Mouse (Mus musculus) cerebellum, adult 2 months (tissue): ENCODE data around the gene 2200002D01Rik. TPM values are rescaled to one million over a fixed set of nuclear protein-coding genes. Genes with fewer than 3 reads are reported as not detected.
A peak's percentile ranks its signal among the peaks of the same experiment; 100 is the strongest.

Experiments
- DNase-seq, 2 experiments: peaks; one replicate each; pipeline ENCODE4 v3.0.0; 2021
- H3K27ac ChIP-seq: fragments of 200-500 bp; 2 replicates; pipeline ENCODE4 v1.5.1; 2012; ENCODE audit warnings: low read length, control low read depth, inconsistent platforms; ENCODE audit not compliant: insufficient read depth
- H3K27me3 ChIP-seq: fragments of 200-500 bp; 2 replicates; pipeline ENCODE4 v1.6.1; 2012; ENCODE audit warnings: inconsistent platforms, mild to moderate bottlenecking, low read length, moderate library complexity; ENCODE audit not compliant: control insufficient read depth, insufficient read depth
- H3K4me1 ChIP-seq: fragments of 200-500 bp; 2 replicates; pipeline ENCODE4 v1.6.1; 2011; ENCODE audit warnings: low read length; ENCODE audit not compliant: control insufficient read depth, insufficient read depth
- H3K4me3 ChIP-seq: fragments of 200-500 bp; replicated peaks from 2 replicates; pipeline ENCODE3; 2011; ENCODE audit warnings: mild to moderate bottlenecking, low read depth, low read length, control low read depth; ENCODE audit not compliant: insufficient read depth
- CTCF ChIP-seq: fragments of 200-500 bp; IDR thresholded peaks from 2 replicates; pipeline ENCODE4 v1.5.1; 2011; ENCODE audit warnings: low read depth, mild to moderate bottlenecking, control low read depth, low read length, moderate library complexity, borderline replicate concordance; ENCODE audit not compliant: insufficient read depth
- POLR2A ChIP-seq: fragments of 200-500 bp; IDR thresholded peaks from 2 replicates; pipeline ENCODE4 v1.6.1; 2011; ENCODE audit warnings: low read length, control low read depth, borderline replicate concordance; ENCODE audit not compliant: insufficient read depth
- WGBS: fragments of 180-500 bp; shearing (Covaris S2); methylation state at CpG from one replicate; pipeline ENCODE4 v1.1.7; 2018; 5-methylcytosine and 5-hydroxymethylcytosine counted together
- polyA plus RNA-seq: library from polyadenylated mRNA; depleted of rRNA; stranded (reverse); fragments of >200 nt; gene quantifications from 2 replicates; pipeline ENCODE4 v1.2.3, GENCODE M21; 2012; rRNA removed

The 2200002D01Rik gene
- polyA plus RNA-seq = 0.38 and 0.48 TPM in 2 replicates

- no peak for TF ChIP-seq CTCF
- TF ChIP-seq POLR2A = no peak
- 44% methylated on average over 20 of the region's 20 CpGs for WGBS
- no peak within 1 kb of the TSS for H3K4me3 ChIP-seq
- no peak within 1 kb of the TSS for H3K27ac ChIP-seq
- H3K4me1 ChIP-seq = no peaks in the 10 kb centered on the region
- no peaks in the 10 kb centered on the region for H3K27me3 ChIP-seq
- DNase-seq = no peak
Measured at GRCm38 (mm10) chr7:29248261-29248841, at the start of gene 2200002D01Rik. Gene 2200002D01Rik, minus strand, starts transcription at chr7:29248466.

GRCm38 (mm10) chr7:29296998-29297397 is 48.7 kb upstream of the 2200002D01Rik start:
- no peaks in the 10 kb centered on the region for H3K27me3 ChIP-seq
- H3K4me3 ChIP-seq = no peak overlapping the region
- TF ChIP-seq CTCF (peak; percentile 89), POLR2A (no peak)
- DNase-seq = peak; percentile 74
- no peak overlapping the region for H3K27ac ChIP-seq
- 13% methylated on average over 10 of the region's 10 CpGs for WGBS
- H3K4me1 ChIP-seq = peaks cover 16% of the 10 kb centered on the region

- H3K4me3 ChIP-seq = no peak overlapping the region
- no peak overlapping the region for H3K27ac ChIP-seq
- peaks cover 26% of the 10 kb centered on the region for H3K4me1 ChIP-seq
- DNase-seq = no peak
- no peak for TF ChIP-seq POLR2A
- TF ChIP-seq CTCF = no peak
- WGBS = 77% methylated on average over 24 of the region's 24 CpGs
- H3K27me3 ChIP-seq = no peaks in the 10 kb centered on the region
Measured at GRCm38 (mm10) chr7:29295861-29296647, 47.8 kb upstream of the 2200002D01Rik start.

- Histone ChIP-seq H3K4me3 (no peak overlapping the region), H3K27ac (no peak overlapping the region), H3K27me3 (no peaks in the 10 kb centered on the region), H3K4me1 (peaks cover 28% of the 10 kb centered on the region)
- 70% methylated on average over 13 of the region's 13 CpGs for WGBS
- DNase-seq = peak in 1 of 2 experiments; percentile 15
- TF ChIP-seq CTCF = no peak
- no peak for TF ChIP-seq POLR2A
Measured at GRCm38 (mm10) chr7:29294111-29294761, 46.0 kb upstream of the 2200002D01Rik start.

GRCm38 (mm10) chr7:29293131-29294065 is 45.1 kb upstream of the 2200002D01Rik start:
- Histone ChIP-seq H3K27ac (peak overlapping the region; percentile 87), H3K27me3 (no peaks in the 10 kb centered on the region), H3K4me1 (peaks cover 28% of the 10 kb centered on the region), H3K4me3 (no peak overlapping the region)
- TF ChIP-seq POLR2A = no peak
- no peak for TF ChIP-seq CTCF
- peak in 1 of 2 experiments; percentile 24 for DNase-seq
- 53% methylated on average over 19 of the region's 19 CpGs for WGBS

- TF ChIP-seq CTCF = no peak
- peak; percentile 25; the same call in 1 of the 2 replicates for TF ChIP-seq POLR2A
- Histone ChIP-seq H3K27me3 (no peaks in the 10 kb centered on the region), H3K4me1 (peaks cover 28% of the 10 kb centered on the region), H3K27ac (peak overlapping the region; percentile 87), H3K4me3 (no peak overlapping the region)
- 18% methylated on average over 8 of the region's 8 CpGs for WGBS
- no peak for DNase-seq
Measured at GRCm38 (mm10) chr7:29292458-29293098, 44.3 kb upstream of the 2200002D01Rik start.
